Mouse (Mus musculus) kidney, embryonic 14.5 days (tissue): ENCODE results near the gene Hps5. TPM values are rescaled to one million over a fixed set of nuclear protein-coding genes. Genes with fewer than 3 reads are reported as not detected.
A peak's percentile ranks its signal among the peaks of the same experiment; 100 is the strongest.
"Not testable (repeated sequence)": the region's sequence is repeated elsewhere in the genome, so short reads cannot be mapped to it uniquely, and the experiment has no call there.

Experiments used
- ATAC-seq: fragments of 200-750 bp; cut with Nextera tagmentation; 2 replicates; pipeline ENCODE4 v1.8.0; 2017; ENCODE audit warnings: moderate number of reproducible peaks, mild to moderate bottlenecking, moderate TSS enrichment, moderate library complexity; ENCODE audit not compliant: low FRiP score, low TSS enrichment
- H3K27ac ChIP-seq: fragments of 300-500 bp; sonication (generic); 2 replicates; pipeline ENCODE4 v1.5.1; 2014; ENCODE audit warnings: low read depth, mild to moderate bottlenecking, low read length, moderate library complexity, mixed read lengths
- H3K27me3 ChIP-seq: fragments of 300-500 bp; sonication (generic); 2 replicates; pipeline ENCODE4 v1.6.1; 2014; ENCODE audit warnings: mild to moderate bottlenecking, low read length; ENCODE audit not compliant: control insufficient read depth, insufficient read depth
- H3K36me3 ChIP-seq: fragments of 300-500 bp; sonication (generic); 2 replicates; pipeline ENCODE4 v1.6.1; 2014; ENCODE audit warnings: low read length, mixed read lengths; ENCODE audit not compliant: control insufficient read depth, insufficient read depth
- H3K4me1 ChIP-seq: fragments of 300-500 bp; sonication (generic); 2 replicates; pipeline ENCODE4 v1.6.1; 2014; ENCODE audit warnings: low read length, mixed read lengths; ENCODE audit not compliant: control insufficient read depth, insufficient read depth
- H3K4me2 ChIP-seq: fragments of 300-500 bp; sonication (generic); replicated peaks from 2 replicates; pipeline ENCODE4 v1.6.1; 2014; ENCODE audit warnings: low read depth, mild to moderate bottlenecking, low read length
- H3K4me3 ChIP-seq: fragments of 300-500 bp; sonication (generic); 2 replicates; pipeline ENCODE4 v1.5.1; 2014; ENCODE audit warnings: mild to moderate bottlenecking, low read length
- H3K9ac ChIP-seq: fragments of 300-500 bp; sonication (generic); 2 replicates; pipeline ENCODE4 v1.6.1; 2014; ENCODE audit warnings: low read depth, mild to moderate bottlenecking, low read length, moderate library complexity
- H3K9me3 ChIP-seq: fragments of 300-500 bp; sonication (generic); 2 replicates; pipeline ENCODE4 v1.6.1; 2016; ENCODE audit warnings: low read length; ENCODE audit not compliant: control insufficient read depth
- WGBS: fragments of 180-500 bp; shearing (Covaris S2); extraction: QIAGEN DNeasy Blood & Tissue Kit; methylation state at CpG from one replicate; pipeline ENCODE4 v1.1.7; 2014; 5-methylcytosine and 5-hydroxymethylcytosine counted together
- polyA plus RNA-seq: library from polyadenylated mRNA; unstranded; fragments of >200 nt; fragmentation: Nextera tagmentation; extraction: Ambion mirVana; gene quantifications from 2 replicates; pipeline ENCODE4 v1.2.1, GENCODE M21; 2014

Gene Hps5
- polyA plus RNA-seq, 1 experiment from 2014 or later: 25.6 TPM

GRCm38 (mm10) chr7:46838891-46839302 is 43.0 kb upstream of the Hps5 start:
- no peaks in the 10 kb centered on the region for H3K9me3 ChIP-seq
- no peak overlapping the region; the same call in 1 of the 2 replicates for H3K4me2 ChIP-seq
- H3K4me3 ChIP-seq: no peak overlapping the region
- peak; percentile 36 for ATAC-seq
- H3K27me3 ChIP-seq: no peaks in the 10 kb centered on the region
- H3K27ac ChIP-seq: peak overlapping the region; percentile 44
- peak overlapping the region; percentile 35; the same call in 1 of the 2 replicates for H3K9ac ChIP-seq
- H3K4me1 ChIP-seq: peaks cover 27% of the 10 kb centered on the region
- H3K36me3 ChIP-seq: no peaks in the 10 kb centered on the region
- WGBS: 3% methylated on average over 8 of the region's 8 CpGs

- peaks cover 27% of the 10 kb centered on the region for H3K4me1 ChIP-seq
- H3K27me3 ChIP-seq: no peaks in the 10 kb centered on the region
- H3K4me3 ChIP-seq: no peak overlapping the region
- no peaks in the 10 kb centered on the region for H3K36me3 ChIP-seq
- no peaks in the 10 kb centered on the region for H3K9me3 ChIP-seq
- peak overlapping the region; percentile 38 for H3K9ac ChIP-seq
- peak overlapping the region; percentile 44 for H3K27ac ChIP-seq
- WGBS: under 1% methylated on average over 8 of the region's 9 CpGs
- H3K4me2 ChIP-seq: peak overlapping the region; percentile 21
- peak; percentile 74 for ATAC-seq
These were observed 42.3 kb upstream of the Hps5 start for GRCm38 (mm10) chr7:46838104-46838671.

- ATAC-seq: no peak
- peaks cover 27% of the 10 kb centered on the region for H3K4me1 ChIP-seq
- WGBS: 45% methylated on average over 5 of the region's 5 CpGs
- H3K4me3 ChIP-seq: no peak overlapping the region
- no peaks in the 10 kb centered on the region for H3K9me3 ChIP-seq
- H3K27me3 ChIP-seq: no peaks in the 10 kb centered on the region
- no peak overlapping the region for H3K27ac ChIP-seq
- H3K9ac ChIP-seq: no peak overlapping the region
- no peaks in the 10 kb centered on the region for H3K36me3 ChIP-seq
- H3K4me2 ChIP-seq: no peak overlapping the region
These were observed 41.2 kb upstream of the Hps5 start for GRCm38 (mm10) chr7:46837073-46837472.

- H3K27ac ChIP-seq: no peak overlapping the region
- H3K4me1 ChIP-seq: peaks cover 27% of the 10 kb centered on the region
- no peaks in the 10 kb centered on the region for H3K27me3 ChIP-seq
- H3K4me2 ChIP-seq: no peak overlapping the region
- ATAC-seq: no peak
- no peak overlapping the region for H3K4me3 ChIP-seq
- H3K9me3 ChIP-seq: no peaks in the 10 kb centered on the region
- H3K36me3 ChIP-seq: no peaks in the 10 kb centered on the region
- H3K9ac ChIP-seq: no peak overlapping the region
- WGBS: 87% methylated on average over 5 of the region's 5 CpGs
These were observed 40.5 kb upstream of the Hps5 start for GRCm38 (mm10) chr7:46836357-46836756.

- ATAC-seq: no peak
- no peak overlapping the region for H3K27ac ChIP-seq
- peaks cover 27% of the 10 kb centered on the region for H3K4me1 ChIP-seq
- no peaks in the 10 kb centered on the region for H3K27me3 ChIP-seq
- H3K9ac ChIP-seq: 0 out of 2 replicates have a peak overlapping the region, but pooled peaks have one; percentile 28
- no peak overlapping the region for H3K4me3 ChIP-seq
- no peak overlapping the region for H3K4me2 ChIP-seq
- no peaks in the 10 kb centered on the region for H3K36me3 ChIP-seq
- no peaks in the 10 kb centered on the region for H3K9me3 ChIP-seq
- 36% methylated on average over 14 of the region's 14 CpGs for WGBS
These were observed 39.2 kb upstream of the Hps5 start for GRCm38 (mm10) chr7:46834994-46835610.

GRCm38 (mm10) chr7:46833670-46834255 is 37.9 kb upstream of the Hps5 start:
- Histone ChIP-seq H3K27ac (no peak overlapping the region), H3K9ac (no peak overlapping the region), H3K9me3 (no peaks in the 10 kb centered on the region), H3K36me3 (no peaks in the 10 kb centered on the region), H3K4me1 (peaks cover 18% of the 10 kb centered on the region), H3K27me3 (no peaks in the 10 kb centered on the region), H3K4me2 (no peak overlapping the region), H3K4me3 (no peak overlapping the region)
- WGBS: 84% methylated on average over 7 of the region's 7 CpGs
- ATAC-seq: no peak

GRCm38 (mm10) chr7:46833266-46833665 is 37.4 kb upstream of the Hps5 start:
- ATAC-seq: peak; percentile 73
- WGBS: 52% methylated on average over 6 of the region's 6 CpGs
- H3K9me3 ChIP-seq: no peaks in the 10 kb centered on the region
- H3K27ac ChIP-seq: no peak overlapping the region
- peaks cover 13% of the 10 kb centered on the region for H3K4me1 ChIP-seq
- H3K36me3 ChIP-seq: no peaks in the 10 kb centered on the region
- no peak overlapping the region for H3K9ac ChIP-seq
- no peak overlapping the region for H3K4me2 ChIP-seq
- H3K4me3 ChIP-seq: no peak overlapping the region
- H3K27me3 ChIP-seq: no peaks in the 10 kb centered on the region

GRCm38 (mm10) chr7:46832112-46832810 is 36.4 kb upstream of the Hps5 start:
- H3K4me1 ChIP-seq, H3K9ac ChIP-seq: not testable (repeated sequence)
- WGBS: 91% methylated on average over 11 of the region's 11 CpGs

GRCm38 (mm10) chr7:46831693-46832092 is 35.8 kb upstream of the Hps5 start:
- H3K9ac ChIP-seq: no peak overlapping the region
- H3K9me3 ChIP-seq: no peaks in the 10 kb centered on the region
- no peak overlapping the region for H3K27ac ChIP-seq
- no peak overlapping the region for H3K4me3 ChIP-seq
- H3K27me3 ChIP-seq: no peaks in the 10 kb centered on the region
- no peak for ATAC-seq
- H3K4me1 ChIP-seq: peaks cover 5% of the 10 kb centered on the region; the same call in 1 of the 2 replicates
- H3K36me3 ChIP-seq: no peaks in the 10 kb centered on the region
- WGBS: 83% methylated on average over 8 of the region's 8 CpGs
- H3K4me2 ChIP-seq: no peak overlapping the region

More at GRCm38 (mm10) chr7:46832112-46832810, 36.4 kb upstream of the Hps5 start:
- not testable (repeated sequence) for H3K36me3 ChIP-seq, H3K27ac ChIP-seq, H3K4me2 ChIP-seq, H3K27me3 ChIP-seq, H3K9me3 ChIP-seq, H3K4me3 ChIP-seq, ATAC-seq
